Mouse (Mus musculus) layer of hippocampus, adult 18-20 months (tissue): ENCODE results near the gene Tmem236. TPM values are rescaled to one million over a fixed set of nuclear protein-coding genes. Genes with fewer than 3 reads are reported as not detected.
"Not testable (repeated sequence)": the region's sequence is repeated elsewhere in the genome, so short reads cannot be mapped to it uniquely, and the experiment has no call there.

Source experiments
- DNase-seq, 2 experiments: peaks; one replicate each; pipeline ENCODE4 v3.0.0; 2022; ENCODE audit warnings: low spot score in 2 of 2
- total RNA-seq, 2 experiments: library from RNA; stranded (reverse); gene quantifications; 2 replicates each; pipeline ENCODE4 v1.2.3; 2021

The Tmem236 gene
- total RNA-seq, 2 experiments from 2014 or later: not detected

GRCm38 (mm10) chr2:14191601-14192000 lies 17.3 kb downstream of the Tmem236 start:
- DNase-seq: no peak

- no peak for DNase-seq
Measured at GRCm38 (mm10) chr2:14192046-14192445, 17.7 kb downstream of the Tmem236 start.

GRCm38 (mm10) chr2:14198325-14198903 lies 24.1 kb downstream of the Tmem236 start:
- DNase-seq: not testable (repeated sequence)

DNA sequence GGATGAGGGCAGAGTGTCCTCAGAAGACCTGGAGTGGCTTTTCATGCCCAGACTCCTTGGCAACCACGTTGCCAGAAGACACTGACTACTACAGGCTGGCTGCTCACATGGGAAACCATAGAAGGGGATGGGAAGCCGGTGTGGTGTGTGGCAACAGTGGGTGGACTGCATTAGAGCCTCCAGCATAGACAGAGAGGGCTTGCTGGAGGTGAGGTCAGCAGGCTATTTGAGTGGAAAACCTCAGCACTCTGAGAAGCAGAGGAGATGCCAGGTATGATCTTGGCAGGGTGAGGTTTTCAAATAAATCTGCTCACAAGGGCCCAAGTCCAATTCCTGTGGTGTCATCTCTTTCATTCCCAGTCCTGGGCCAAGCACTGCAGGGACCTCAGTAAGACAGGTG lies 25.3 kb downstream of the Tmem236 start:
- no peak for DNase-seq

DNA sequence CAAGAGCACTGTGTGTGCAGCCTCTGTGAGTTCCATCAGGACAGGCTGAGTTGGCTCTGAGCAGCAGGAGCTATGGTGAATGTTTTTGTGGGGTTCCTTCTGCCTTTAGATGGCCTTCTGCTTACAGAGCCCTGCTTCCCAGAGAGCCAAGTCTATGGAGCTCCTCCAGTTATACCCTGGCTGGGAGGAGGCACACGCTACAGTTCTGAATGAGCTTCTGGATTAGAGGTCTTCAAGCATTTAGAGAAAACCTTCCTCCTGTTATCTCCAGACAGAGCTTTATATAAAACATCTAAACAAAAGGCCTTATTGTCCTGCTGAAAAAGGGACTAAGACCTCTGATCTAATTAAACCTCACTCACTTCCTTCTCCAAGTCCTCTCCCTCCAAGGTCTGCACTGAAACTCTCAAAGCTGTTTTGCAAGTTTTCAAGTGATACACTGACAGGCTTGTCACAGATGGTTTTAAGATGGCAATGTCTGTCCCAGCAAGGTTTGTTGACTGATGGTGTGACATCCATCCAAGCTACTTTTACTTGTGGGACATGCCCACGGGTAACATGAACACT lies 26.6 kb downstream of the Tmem236 start:
- not testable (repeated sequence) for DNase-seq

DNA sequence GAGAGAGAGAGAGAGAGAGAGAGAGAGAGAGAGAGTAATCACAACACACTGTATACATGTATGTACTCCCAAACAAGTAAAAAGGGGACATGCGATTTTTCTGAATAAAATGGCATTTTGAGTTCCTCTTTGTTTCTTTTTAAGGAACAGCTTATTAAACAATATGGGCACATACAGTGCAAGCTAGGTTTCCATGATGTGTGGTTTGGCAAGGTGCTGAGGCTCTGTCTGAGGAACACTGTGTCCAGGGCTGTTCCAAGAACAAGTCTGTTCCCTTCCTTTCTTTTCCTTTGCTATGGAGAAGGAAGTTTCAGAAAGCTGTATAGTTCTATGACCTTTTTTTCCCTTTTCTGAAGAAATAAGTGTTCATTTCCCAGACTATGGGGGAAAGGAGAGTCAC lies 30.0 kb downstream of the Tmem236 start:
- no peak for DNase-seq

DNA sequence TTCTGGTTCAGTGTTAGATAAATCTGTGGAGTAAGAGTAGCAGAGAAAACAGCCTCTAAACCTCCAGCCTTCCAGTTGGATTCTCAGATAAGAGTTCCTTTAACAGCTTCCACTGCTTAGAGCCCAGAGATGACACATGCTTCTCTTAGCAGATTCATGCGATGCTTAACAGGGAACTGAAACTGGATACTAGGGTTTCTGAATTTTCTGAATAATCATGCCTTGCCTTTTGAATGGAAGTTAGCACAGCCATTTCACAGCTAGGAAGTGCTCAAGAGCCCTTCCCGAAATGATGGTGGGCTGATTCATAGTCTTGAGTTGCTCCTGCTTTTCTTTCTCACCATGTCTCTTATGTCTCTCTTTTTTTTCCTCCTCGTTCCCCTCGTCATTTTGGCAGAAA lies 32.5 kb downstream of the Tmem236 start:
- no peak for DNase-seq

GRCm38 (mm10) chr2:14210731-14211130 lies 36.4 kb downstream of the Tmem236 start:
- DNase-seq: no peak

DNA sequence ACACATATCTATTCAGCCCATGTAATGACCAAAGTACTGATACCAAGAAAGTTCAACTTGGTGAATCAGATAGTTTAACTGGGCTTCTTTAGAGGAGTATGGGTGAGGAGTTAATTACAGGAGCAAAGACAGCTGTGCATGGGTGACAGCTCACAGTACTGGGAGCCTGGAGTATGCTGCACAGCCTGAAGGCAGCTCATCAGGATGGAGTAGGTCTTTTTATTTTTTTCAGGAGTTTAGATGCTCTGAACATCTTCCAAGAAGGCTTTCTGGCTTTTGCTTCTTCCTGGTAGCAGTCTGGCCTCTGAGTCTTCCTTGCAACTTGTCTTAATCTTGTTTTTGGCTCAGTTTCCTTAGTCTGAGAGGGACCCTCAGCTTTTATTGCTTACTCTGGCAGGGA lies 37.3 kb downstream of the Tmem236 start:
- no peak for DNase-seq

DNA sequence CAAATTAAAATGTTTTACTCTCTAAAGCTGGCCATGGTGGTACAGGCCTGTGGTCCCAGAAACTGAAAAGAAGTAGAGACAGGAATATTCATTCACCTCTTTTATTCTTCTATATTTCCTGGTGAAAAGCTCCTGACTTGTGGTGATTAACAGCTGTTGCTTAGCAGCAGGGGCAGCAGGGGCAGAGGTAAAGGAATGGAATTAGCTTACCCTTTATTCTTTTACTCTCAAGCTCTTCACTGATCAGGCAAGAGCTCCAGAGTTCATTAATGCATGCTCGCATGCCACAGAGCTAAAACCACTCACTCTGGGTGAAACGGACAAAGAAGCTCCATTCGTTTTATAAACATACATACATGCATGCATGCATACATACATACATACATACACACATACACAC lies 40.4 kb downstream of the Tmem236 start:
- DNase-seq: no peak

DNA sequence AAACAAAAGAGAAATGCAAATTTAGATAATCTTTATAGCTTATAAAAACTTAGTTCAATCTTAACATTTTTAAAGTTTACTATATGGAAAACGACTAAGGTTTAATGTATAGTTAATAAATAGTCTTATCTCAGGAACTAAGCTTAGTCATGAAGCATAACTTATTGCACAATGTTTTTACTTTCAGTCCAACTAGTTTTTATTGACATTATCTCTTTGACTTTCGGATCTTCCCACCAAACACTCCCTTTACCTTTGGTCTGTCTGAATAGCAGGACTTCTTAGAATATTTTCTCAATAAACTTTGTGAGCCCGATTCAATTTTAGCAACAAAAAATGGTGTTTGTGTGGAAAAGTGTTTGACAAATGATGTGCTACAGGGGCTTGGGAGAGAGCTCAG lies 42.3 kb downstream of the Tmem236 start:
- no peak for DNase-seq

DNA sequence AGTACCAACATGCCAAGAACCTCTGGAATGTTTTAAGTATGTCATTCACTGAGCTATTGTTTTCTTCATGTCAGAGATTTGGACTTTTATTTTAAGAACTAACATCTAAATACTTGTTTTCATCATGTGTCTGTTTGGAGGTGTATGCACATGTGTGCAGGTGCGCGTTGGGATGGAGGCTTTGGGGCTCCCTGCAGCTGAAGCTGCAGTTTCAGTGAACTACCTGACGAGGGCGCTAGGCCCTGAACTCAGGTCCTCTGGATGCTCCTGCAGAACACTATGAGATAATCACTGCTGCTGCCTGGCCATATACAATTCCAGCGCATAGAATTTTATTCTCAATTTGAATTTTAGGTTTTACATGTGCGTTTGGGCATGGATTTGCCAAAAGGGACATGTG lies 43.8 kb downstream of the Tmem236 start:
- no peak for DNase-seq

DNA sequence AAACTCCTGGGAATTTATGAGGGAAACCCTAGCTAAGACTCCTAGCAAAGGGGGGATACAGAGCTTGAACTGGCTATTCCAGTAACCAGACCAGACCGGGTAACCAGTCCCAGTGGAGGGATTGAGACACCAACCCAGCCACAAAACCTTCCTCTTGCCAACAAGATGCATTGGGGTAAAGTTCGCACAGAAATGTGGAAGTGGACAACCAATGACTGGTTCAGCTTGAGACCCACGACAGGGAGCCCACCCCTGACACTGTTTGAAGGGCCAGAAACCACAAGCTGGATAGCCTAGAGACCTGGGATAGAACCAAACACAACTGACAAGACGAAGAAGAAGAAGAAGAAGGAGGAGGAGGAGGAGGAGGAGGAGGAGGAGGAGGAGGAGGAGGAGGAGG lies 50.1 kb downstream of the Tmem236 start:
- no peak for DNase-seq

GRCm38 (mm10) chr2:14228495-14228894 lies 54.2 kb downstream of the Tmem236 start:
- DNase-seq: no peak

DNA sequence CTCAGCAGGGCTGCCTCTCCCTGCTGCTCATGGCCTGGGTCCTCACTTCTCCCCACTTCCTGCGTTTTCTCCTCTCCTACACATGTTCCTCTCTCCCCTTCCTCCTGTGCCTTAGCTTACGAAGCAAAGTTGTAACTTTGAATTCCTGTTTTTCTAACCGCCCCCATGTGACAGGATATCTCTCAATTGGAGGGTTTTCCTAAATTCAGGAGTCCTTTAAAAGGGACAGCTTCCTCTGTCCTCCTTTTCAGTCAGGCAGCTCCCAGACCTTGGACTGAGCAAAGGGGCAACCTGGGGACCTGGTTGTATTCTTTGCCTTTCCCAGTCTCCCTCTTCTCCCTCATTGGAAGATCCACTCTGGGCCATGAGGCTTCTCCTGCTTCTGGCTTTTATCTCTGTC lies 54.8 kb downstream of the Tmem236 start, which contains the start of gene Mrc1:
Gene Mrc1, plus strand, starts transcription at position 244 of the 400 bp plus-strand sequence.
- no peak for DNase-seq

DNA sequence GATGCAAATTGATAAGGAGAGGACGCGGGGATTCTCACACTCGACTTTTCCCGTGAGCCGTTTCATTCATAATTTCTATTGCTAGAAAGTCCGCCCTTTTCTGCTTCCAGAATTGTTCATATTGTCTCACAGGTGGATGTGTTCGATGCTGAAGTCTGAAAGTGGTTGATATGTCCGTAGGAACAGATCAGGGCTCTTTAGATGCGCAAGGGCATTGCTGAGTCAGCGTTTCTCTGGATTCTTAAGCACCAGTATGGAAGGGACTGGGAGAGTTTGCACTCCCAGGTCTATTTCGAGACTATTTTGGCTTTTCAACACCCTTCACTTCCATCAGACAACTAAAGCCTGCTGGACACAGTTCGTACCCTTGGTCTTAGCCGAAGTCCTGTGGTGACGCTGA lies 55.7 kb downstream of the Tmem236 start:
- no peak for DNase-seq

DNA sequence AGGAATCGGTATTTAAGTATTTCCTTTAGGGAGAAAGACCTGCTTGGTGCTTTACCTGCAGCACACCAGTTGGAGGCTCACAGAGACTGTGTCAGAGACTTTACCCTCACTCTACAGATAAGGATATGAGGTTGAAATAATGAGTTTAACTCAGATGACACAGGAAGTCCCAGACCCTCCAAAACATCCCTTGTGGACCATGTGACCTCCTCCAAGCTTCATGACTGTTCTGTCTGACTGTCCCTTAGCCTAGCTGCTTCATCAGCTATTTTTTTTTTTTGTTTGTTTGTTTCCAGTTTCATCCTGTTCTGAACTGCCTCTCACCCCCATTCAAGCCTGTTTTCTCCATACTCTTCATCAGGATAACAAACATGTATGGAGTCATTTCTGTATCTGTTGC lies 58.6 kb downstream of the Tmem236 start:
- DNase-seq: no peak

- no peak for DNase-seq
Measured at GRCm38 (mm10) chr2:14233983-14234382, 59.7 kb downstream of the Tmem236 start.

DNA sequence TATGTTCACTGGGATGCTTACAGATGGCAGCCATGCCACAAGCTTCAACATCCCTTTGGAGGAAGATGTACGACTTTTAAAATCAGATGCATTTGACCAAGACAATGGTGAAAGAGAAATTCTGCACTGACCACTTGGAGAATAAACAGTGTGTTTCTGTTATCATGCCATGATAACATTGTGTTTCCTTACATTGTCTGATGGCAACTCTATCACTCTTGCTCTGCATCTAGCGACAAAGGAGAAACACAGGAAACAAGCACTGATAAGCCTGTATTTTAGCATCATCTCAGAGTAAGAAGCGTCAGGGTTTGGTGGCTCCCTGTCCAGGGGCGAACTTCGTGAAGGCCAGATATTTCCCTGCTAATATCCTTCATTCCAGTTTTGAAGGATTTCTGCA lies 61.0 kb downstream of the Tmem236 start:
- DNase-seq: no peak

- no peak for DNase-seq
Measured at GRCm38 (mm10) chr2:14236920-14237319, 62.6 kb downstream of the Tmem236 start.

DNA sequence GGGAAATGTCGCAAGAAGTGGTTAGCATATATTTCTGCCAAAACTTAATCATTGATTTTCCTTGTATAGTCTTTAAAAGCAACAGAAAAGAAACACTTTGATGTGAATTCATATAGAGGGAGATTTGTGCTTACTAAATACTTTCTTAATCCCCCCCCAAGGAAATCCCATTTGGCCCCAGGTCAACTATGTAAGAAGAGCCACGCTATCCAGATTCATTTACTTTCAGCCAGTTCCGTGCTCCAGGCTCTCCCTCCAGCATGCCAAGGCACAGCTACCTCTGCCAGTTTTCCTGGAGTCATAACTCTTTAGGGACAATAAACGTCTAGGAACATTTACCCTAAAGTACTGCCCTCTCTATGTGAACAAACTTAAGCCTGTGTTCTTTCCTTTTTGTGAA lies 63.4 kb downstream of the Tmem236 start:
- no peak for DNase-seq

DNA sequence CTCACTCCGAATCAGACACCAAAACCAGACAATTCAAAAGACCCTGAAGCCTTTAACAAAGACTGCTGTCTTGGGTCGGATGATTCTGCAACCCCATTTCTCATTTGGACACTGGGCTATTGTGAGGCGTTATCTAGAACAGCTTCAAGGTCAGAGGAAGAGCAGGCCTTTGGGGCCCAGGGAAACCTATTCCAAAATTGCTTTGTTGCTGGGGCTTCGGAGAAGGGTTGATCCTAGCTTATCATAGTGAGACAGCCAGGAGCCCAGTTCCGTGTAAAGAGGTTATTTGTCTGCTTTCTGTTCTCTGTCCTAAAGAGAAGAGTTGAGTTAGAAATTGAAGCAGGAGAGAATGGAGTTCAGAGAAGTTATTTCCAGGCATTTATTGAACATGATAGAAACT lies 64.8 kb downstream of the Tmem236 start:
- no peak for DNase-seq

DNA sequence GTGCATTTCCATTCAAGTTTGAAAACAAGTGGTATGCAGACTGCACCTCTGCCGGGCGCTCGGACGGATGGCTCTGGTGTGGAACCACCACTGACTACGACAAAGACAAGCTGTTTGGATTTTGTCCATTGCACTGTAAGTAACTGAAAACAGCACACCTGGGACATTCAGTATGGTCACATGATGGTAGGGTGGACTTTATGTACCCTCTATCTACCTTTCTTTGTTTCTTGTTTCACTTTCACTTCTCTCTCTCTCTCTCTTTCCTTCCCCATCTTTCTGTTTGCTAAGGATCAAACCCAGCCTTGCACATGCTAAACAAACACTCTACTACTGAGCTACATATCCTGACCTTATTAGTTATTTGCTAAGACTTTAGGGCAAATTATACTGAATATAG lies 69.8 kb downstream of the Tmem236 start:
- DNase-seq: no peak

DNA sequence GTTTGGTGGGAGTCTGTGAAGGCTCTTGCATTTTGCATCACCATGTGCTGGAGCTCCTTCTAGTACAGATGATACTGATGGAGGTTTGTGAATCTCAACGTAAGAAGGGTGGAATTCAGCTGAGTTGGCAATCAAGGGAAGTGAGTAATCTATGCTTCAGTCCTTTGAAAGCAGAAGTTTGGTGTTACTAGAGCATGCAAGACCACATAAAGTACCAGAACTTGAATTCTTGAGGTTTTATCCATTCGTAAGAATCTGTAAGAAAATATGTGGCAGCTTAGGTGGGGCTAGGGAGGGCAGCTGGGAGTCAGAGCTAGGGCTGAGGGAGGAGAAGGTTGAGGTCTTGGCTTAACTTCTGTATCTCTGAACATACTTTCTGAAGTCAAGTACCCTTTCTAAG lies 70.3 kb downstream of the Tmem236 start:
- no peak for DNase-seq
